Mouse (Mus musculus) liver, embryonic 14.5 days (tissue): ENCODE measurements around the gene Stat6.

Source experiments
- CTCF ChIP-seq: IDR thresholded peaks from 2 replicates; pipeline ENCODE4 v1.5.1; 2016; ENCODE audit warnings: antibody characterized with exemption, low read depth, control low read depth
- EP300 ChIP-seq: IDR thresholded peaks from 2 replicates; pipeline ENCODE4 v1.6.1; 2016; ENCODE audit warnings: antibody characterized with exemption, low read depth

- TF ChIP-seq CTCF, result peak; percentile 47
- TF ChIP-seq EP300, result no peak
Measured at GRCm38 (mm10) chr10:127691053-127691452, 48.3 kb downstream of the Stat6 start.
